Mouse (Mus musculus) liver, postnatal 0 days (tissue): ENCODE data around the gene Mmp23. TPM values are rescaled to one million over a fixed set of nuclear protein-coding genes. Genes with fewer than 3 reads are reported as not detected.

Experiments
- ATAC-seq: fragments of 200-750 bp; cut with Nextera tagmentation; 2 replicates; pipeline ENCODE4 v1.8.0; 2017; ENCODE audit warnings: mild to moderate bottlenecking, moderate library complexity
- DNase-seq: peaks from one replicate; pipeline ENCODE4 v3.0.0-alpha.2; 2016
- H3K27ac ChIP-seq: fragments of 300-500 bp; sonication (generic); 2 replicates; pipeline ENCODE4 v1.5.1; 2014; ENCODE audit warnings: antibody characterized with exemption, moderate library complexity, mild to moderate bottlenecking, low read depth
- H3K27me3 ChIP-seq: fragments of 300-500 bp; sonication (generic); 2 replicates; pipeline ENCODE4 v1.6.1; 2014; ENCODE audit warnings: low read length, control low read depth, mixed read lengths; ENCODE audit not compliant: insufficient read depth
- H3K36me3 ChIP-seq: fragments of 300-500 bp; sonication (generic); replicated peaks from 2 replicates; pipeline ENCODE4 v1.6.1; 2014; ENCODE audit warnings: mild to moderate bottlenecking, control low read depth, low read length, moderate library complexity, mixed read lengths; ENCODE audit not compliant: insufficient read depth
- H3K4me1 ChIP-seq: fragments of 300-500 bp; sonication (generic); 2 replicates; pipeline ENCODE4 v1.6.1; 2014; ENCODE audit warnings: antibody characterized with exemption, mild to moderate bottlenecking, control low read depth; ENCODE audit not compliant: insufficient read depth
- H3K4me2 ChIP-seq: fragments of 300-500 bp; sonication (generic); 2 replicates; pipeline ENCODE4 v1.6.1; 2014; ENCODE audit warnings: low read depth, mild to moderate bottlenecking, low read length, moderate library complexity, mixed read lengths
- H3K4me3 ChIP-seq: fragments of 300-500 bp; sonication (generic); 2 replicates; pipeline ENCODE4 v1.5.1; 2014; ENCODE audit warnings: low read depth, low read length
- H3K9ac ChIP-seq: fragments of 300-500 bp; sonication (generic); replicated peaks from 2 replicates; pipeline ENCODE4 v1.6.1; 2014; ENCODE audit warnings: mild to moderate bottlenecking, moderate library complexity
- H3K9me3 ChIP-seq: fragments of 300-500 bp; sonication (generic); 2 replicates; pipeline ENCODE4 v1.6.1; 2016; ENCODE audit warnings: mild to moderate bottlenecking, control low read depth, low read length, mixed read lengths
- CTCF ChIP-seq: sonication (generic); IDR thresholded peaks from 2 replicates; pipeline ENCODE4 v1.5.1; 2016; ENCODE audit warnings: antibody characterized with exemption, low read depth
- EP300 ChIP-seq: IDR thresholded peaks from 2 replicates; pipeline ENCODE4 v1.6.1; 2016; ENCODE audit warnings: antibody characterized with exemption, low read depth, mild to moderate bottlenecking
- WGBS: fragments of 180-500 bp; shearing (Covaris S2); extraction: QIAGEN DNeasy Blood & Tissue Kit; methylation state at CpG from one replicate; pipeline ENCODE4 v1.1.7; 2014; ENCODE audit not compliant: insufficient replicate concordance; 5-methylcytosine and 5-hydroxymethylcytosine counted together
- polyA plus RNA-seq: library from polyadenylated mRNA; unstranded; fragments of >200 nt; fragmentation: Nextera tagmentation; extraction: Ambion mirVana; gene quantifications from 2 replicates; pipeline ENCODE4 v1.2.1, GENCODE M21; 2015

Gene Mmp23
- polyA plus RNA-seq, result 5.9 and 6.8 TPM in 2 replicates

- Histone ChIP-seq H3K4me2 (peak within 1 kb of the TSS; percentile 54), H3K27me3 (peaks cover 45% of the 10 kb centered on the region), H3K9ac (peak within 1 kb of the TSS; percentile 47; the same call in 1 of the 2 replicates), H3K9me3 (no peaks in the 10 kb centered on the region), H3K27ac (peak within 1 kb of the TSS; percentile 12; the same call in 1 of the 2 replicates), H3K4me1 (peaks cover 19% of the 10 kb centered on the region), H3K4me3 (peak within 1 kb of the TSS; percentile 30), H3K36me3 (peaks cover 27% of the 10 kb centered on the region)
- DNase-seq, result no peak
- WGBS, result under 1% methylated on average over 32 of the region's 33 CpGs
- TF ChIP-seq CTCF (peak; percentile 11; the same call in 1 of the 2 replicates), EP300 (no peak)
- no peak for ATAC-seq
Measured at GRCm38 (mm10) chr4:155653086-155653450, at the start of gene Mmp23. Mmp23 (minus strand) TSS chr4:155653384.

GRCm38 (mm10) chr4:155700425-155700824 is 47.2 kb upstream of the Mmp23 start:
- Histone ChIP-seq H3K27ac (no peak overlapping the region), H3K36me3 (no peaks in the 10 kb centered on the region), H3K27me3 (peaks cover 7% of the 10 kb centered on the region; the same call in 1 of the 2 replicates), H3K9ac (no peak overlapping the region), H3K4me2 (no peak overlapping the region), H3K4me3 (no peak overlapping the region), H3K4me1 (peaks cover 3% of the 10 kb centered on the region; the same call in 1 of the 2 replicates), H3K9me3 (no peaks in the 10 kb centered on the region)
- TF ChIP-seq EP300, result no peak
- peak; percentile 81 for TF ChIP-seq CTCF
- ATAC-seq (no peak), DNase-seq (no peak)

GRCm38 (mm10) chr4:155696261-155697255 is 43.4 kb upstream of the Mmp23 start:
- ATAC-seq, result no peak
- Histone ChIP-seq H3K4me2 (no peak overlapping the region), H3K4me3 (no peak overlapping the region), H3K27ac (no peak overlapping the region), H3K9me3 (no peaks in the 10 kb centered on the region), H3K27me3 (peaks cover 27% of the 10 kb centered on the region), H3K4me1 (peaks cover 5% of the 10 kb centered on the region; the same call in 1 of the 2 replicates), H3K9ac (no peak overlapping the region), H3K36me3 (no peaks in the 10 kb centered on the region)
- TF ChIP-seq EP300, result no peak
- TF ChIP-seq CTCF, result no peak
- 68% methylated on average over 16 of the region's 16 CpGs for WGBS
- DNase-seq, result no peak

GRCm38 (mm10) chr4:155695531-155696062 is 42.4 kb upstream of the Mmp23 start:
- DNase-seq, result no peak
- Histone ChIP-seq H3K9ac (no peak overlapping the region), H3K27me3 (peaks cover 27% of the 10 kb centered on the region), H3K4me3 (no peak overlapping the region), H3K4me2 (no peak overlapping the region), H3K4me1 (peaks cover 5% of the 10 kb centered on the region; the same call in 1 of the 2 replicates), H3K27ac (no peak overlapping the region), H3K36me3 (no peaks in the 10 kb centered on the region), H3K9me3 (no peaks in the 10 kb centered on the region)
- TF ChIP-seq CTCF (no peak), EP300 (no peak)
- WGBS, result 73% methylated on average over 4 of the region's 4 CpGs
- ATAC-seq, result no peak

- H3K4me3 ChIP-seq, result peak overlapping the region; percentile 54
- peaks cover 27% of the 10 kb centered on the region for H3K27me3 ChIP-seq
- peaks cover 5% of the 10 kb centered on the region; the same call in 1 of the 2 replicates for H3K4me1 ChIP-seq
- ATAC-seq (peak; percentile 47; the same call in 1 of the 2 replicates), DNase-seq (peak; percentile 46)
- H3K4me2 ChIP-seq, result peak overlapping the region; percentile 78
- peak; percentile 37; the same call in 1 of the 2 replicates for TF ChIP-seq CTCF
- no peak for TF ChIP-seq EP300
- no peaks in the 10 kb centered on the region for H3K9me3 ChIP-seq
- WGBS, result 2% methylated on average over 82 of the region's 92 CpGs
- H3K27ac ChIP-seq, result no peak overlapping the region
- peak overlapping the region; percentile 31; the same call in 1 of the 2 replicates for H3K9ac ChIP-seq
- no peaks in the 10 kb centered on the region for H3K36me3 ChIP-seq
Measured at GRCm38 (mm10) chr4:155694482-155695401, 41.6 kb upstream of the Mmp23 start.
